Mouse (Mus musculus) adrenal gland, postnatal 25 days (tissue): ENCODE measurements around the gene Lrrc20. TPM values are rescaled to one million over a fixed set of nuclear protein-coding genes. Genes with fewer than 3 reads are reported as not detected.
"Not testable (repeated sequence)": the region's sequence is repeated elsewhere in the genome, so short reads cannot be mapped to it uniquely, and the experiment has no call there.

Source experiments
- DNase-seq: peaks from one replicate; pipeline ENCODE4 v3.0.0; 2021; ENCODE audit warnings: mixed read lengths
- total RNA-seq: library from RNA; stranded (reverse); gene quantifications from 2 replicates; pipeline ENCODE4 v1.2.3, GENCODE M21; 2021

Gene Lrrc20
- total RNA-seq, 1 experiment from 2014 or later, result 28.9 TPM

GRCm38 (mm10) chr10:61587241-61587849 is 111.7 kb downstream of the Lrrc20 start:
- DNase-seq, result no peak

GRCm38 (mm10) chr10:61597991-61598390 is 122.4 kb downstream of the Lrrc20 start:
- DNase-seq, result no peak

GRCm38 (mm10) chr10:61599556-61600114 is 124.0 kb downstream of the Lrrc20 start:
- DNase-seq, result no peak

- DNase-seq, result peak; percentile 74
Observed at GRCm38 (mm10) chr10:61602283-61603033, 126.9 kb downstream of the Lrrc20 start.

- no peak for DNase-seq
Observed at GRCm38 (mm10) chr10:61604376-61605065, 128.9 kb downstream of the Lrrc20 start.

- DNase-seq, result not testable (repeated sequence)
Observed at GRCm38 (mm10) chr10:61605381-61605780, 129.8 kb downstream of the Lrrc20 start.

GRCm38 (mm10) chr10:61605851-61606250 is 130.2 kb downstream of the Lrrc20 start:
- peak; percentile 77 for DNase-seq

- no peak for DNase-seq
Observed at GRCm38 (mm10) chr10:61608233-61608632, 132.6 kb downstream of the Lrrc20 start.

- peak; percentile 49 for DNase-seq
Observed at GRCm38 (mm10) chr10:61610650-61611235, 135.1 kb downstream of the Lrrc20 start.

GRCm38 (mm10) chr10:61614311-61614710 is 138.7 kb downstream of the Lrrc20 start:
- no peak for DNase-seq

- DNase-seq, result no peak
Observed at GRCm38 (mm10) chr10:61618528-61618927, 142.9 kb downstream of the Lrrc20 start.

- no peak for DNase-seq
Observed at GRCm38 (mm10) chr10:61621681-61622080, 146.1 kb downstream of the Lrrc20 start.

- not testable (repeated sequence) for DNase-seq
Observed at GRCm38 (mm10) chr10:61623874-61624273, 148.3 kb downstream of the Lrrc20 start.

- DNase-seq, result no peak
Observed at GRCm38 (mm10) chr10:61624771-61625170, 149.2 kb downstream of the Lrrc20 start.

- peak; percentile 24 for DNase-seq
Observed at GRCm38 (mm10) chr10:61625381-61626257, 150.0 kb downstream of the Lrrc20 start.

- peak; percentile 27 for DNase-seq
Observed at GRCm38 (mm10) chr10:61626551-61626950, 150.9 kb downstream of the Lrrc20 start.

GRCm38 (mm10) chr10:61627195-61627937 is 151.8 kb downstream of the Lrrc20 start:
- no peak for DNase-seq

GRCm38 (mm10) chr10:61627938-61628250 is 152.3 kb downstream of the Lrrc20 start:
- DNase-seq, result peak; percentile 37
